Mouse (Mus musculus) bone marrow, adult 2 months (tissue): ENCODE data around the gene Smc1b. TPM values are rescaled to one million over a fixed set of nuclear protein-coding genes. Genes with fewer than 3 reads are reported as not detected.

Source experiments
- H3K27ac ChIP-seq: fragments of 200-500 bp; 2 replicates; pipeline ENCODE4 v1.5.1; 2012; ENCODE audit warnings: low read depth, mild to moderate bottlenecking, control low read depth, inconsistent platforms, low read length; ENCODE audit not compliant: control insufficient read depth, poor library complexity, insufficient read depth
- H3K4me1 ChIP-seq: fragments of 200-500 bp; 2 replicates; pipeline ENCODE4 v1.6.1; 2011; ENCODE audit warnings: low read length; ENCODE audit not compliant: control insufficient read depth, insufficient read depth
- H3K4me3 ChIP-seq: fragments of 200-500 bp; replicated peaks from 2 replicates; pipeline ENCODE3; 2011; ENCODE audit warnings: mild to moderate bottlenecking, low read depth, low read length, control low read depth; ENCODE audit not compliant: control insufficient read depth
- CTCF ChIP-seq: fragments of 200-500 bp; IDR thresholded peaks from 2 replicates; pipeline ENCODE4 v1.5.1; 2011; ENCODE audit warnings: low read length, control low read depth; ENCODE audit not compliant: control insufficient read depth, insufficient read depth
- POLR2A ChIP-seq: fragments of 200-500 bp; IDR thresholded peaks from 2 replicates; pipeline ENCODE4 v1.6.1; 2011; ENCODE audit warnings: low read depth, mild to moderate bottlenecking, control low read depth, low read length, borderline replicate concordance; ENCODE audit not compliant: control insufficient read depth
- WGBS: fragments of 180-500 bp; shearing (Covaris S2); methylation state at CpG from one replicate; pipeline ENCODE4 v1.1.7; 2018; 5-methylcytosine and 5-hydroxymethylcytosine counted together
- polyA plus RNA-seq: library from polyadenylated mRNA; stranded (reverse); fragments of >200 nt; gene quantifications from 2 replicates; pipeline ENCODE4 v1.2.4, GENCODE M21; 2011; ENCODE audit warnings: low replicate concordance; ENCODE audit not compliant: missing spikeins, insufficient read depth, insufficient read length

Gene Smc1b
- polyA plus RNA-seq, 1 experiment = 0.62 TPM

- H3K27ac ChIP-seq = no peak overlapping the region
Measured at GRCm38 (mm10) chr15:85144249-85144648, 12.5 kb upstream of the Smc1b start.

GRCm38 (mm10) chr15:85143747-85144146, 12.0 kb upstream of the Smc1b start:
- Histone ChIP-seq H3K4me1 (no peaks in the 10 kb centered on the region), H3K27ac (no peak overlapping the region), H3K4me3 (no peak overlapping the region)
- TF ChIP-seq CTCF (peak; percentile 21; the same call in 1 of the 2 replicates), POLR2A (no peak)
- WGBS = 79% methylated on average over 1 of the region's 1 CpGs

More at GRCm38 (mm10) chr15:85144249-85144648, 12.5 kb upstream of the Smc1b start:
- no peak overlapping the region for H3K4me3 ChIP-seq
- WGBS = 71% methylated on average over 5 of the region's 5 CpGs
- no peak for TF ChIP-seq CTCF
- no peak for TF ChIP-seq POLR2A
- H3K4me1 ChIP-seq = no peaks in the 10 kb centered on the region

GRCm38 (mm10) chr15:85143161-85143560, 11.4 kb upstream of the Smc1b start:
- H3K4me3 ChIP-seq = no peak overlapping the region
- 91% methylated on average over 11 of the region's 11 CpGs for WGBS
- H3K4me1 ChIP-seq = no peaks in the 10 kb centered on the region
- no peak for TF ChIP-seq POLR2A
- no peak for TF ChIP-seq CTCF
- no peak overlapping the region for H3K27ac ChIP-seq

- WGBS = 64% methylated on average over 2 of the region's 2 CpGs
- TF ChIP-seq POLR2A (no peak), CTCF (no peak)
- no peak overlapping the region for H3K27ac ChIP-seq
- no peaks in the 10 kb centered on the region for H3K4me1 ChIP-seq
- H3K4me3 ChIP-seq = no peak overlapping the region
Measured at GRCm38 (mm10) chr15:85142441-85142840, 10.7 kb upstream of the Smc1b start.

GRCm38 (mm10) chr15:85141290-85141689, 9.5 kb upstream of the Smc1b start:
- TF ChIP-seq POLR2A = no peak
- no peak for TF ChIP-seq CTCF
- WGBS = 81% methylated on average over 10 of the region's 10 CpGs
- H3K4me1 ChIP-seq = no peaks in the 10 kb centered on the region

GRCm38 (mm10) chr15:85135143-85135542, 3.4 kb upstream of the Smc1b start:
- TF ChIP-seq CTCF = no peak
- no peak for TF ChIP-seq POLR2A
- 17% methylated on average over 9 of the region's 9 CpGs for WGBS
- no peaks in the 10 kb centered on the region for H3K4me1 ChIP-seq
- no peak overlapping the region for H3K27ac ChIP-seq
- H3K4me3 ChIP-seq = no peak overlapping the region

More at GRCm38 (mm10) chr15:85141290-85141689, 9.5 kb upstream of the Smc1b start:
- H3K27ac ChIP-seq = no peak overlapping the region
- no peak overlapping the region for H3K4me3 ChIP-seq

- TF ChIP-seq POLR2A = no peak
- TF ChIP-seq CTCF = no peak
- Histone ChIP-seq H3K27ac (no peak overlapping the region), H3K4me1 (no peaks in the 10 kb centered on the region), H3K4me3 (no peak overlapping the region)
- WGBS = 47% methylated on average over 10 of the region's 10 CpGs
Measured at GRCm38 (mm10) chr15:85132193-85132520, 393 bp upstream of the Smc1b start.

GRCm38 (mm10) chr15:85085641-85086040, 46.1 kb downstream of the Smc1b start:
- no peak overlapping the region for H3K27ac ChIP-seq
- no peaks in the 10 kb centered on the region for H3K4me1 ChIP-seq
- TF ChIP-seq POLR2A (no peak), CTCF (no peak)
- no peak overlapping the region for H3K4me3 ChIP-seq
- WGBS = 54% methylated on average over 1 of the region's 1 CpGs

GRCm38 (mm10) chr15:85072651-85073050, 59.1 kb downstream of the Smc1b start:
- no peak overlapping the region for H3K4me3 ChIP-seq
- 90% methylated on average over 2 of the region's 2 CpGs for WGBS
- H3K27ac ChIP-seq = no peak overlapping the region
- no peaks in the 10 kb centered on the region for H3K4me1 ChIP-seq
- TF ChIP-seq CTCF (no peak), POLR2A (no peak)
